Mouse (Mus musculus) neural tube, embryonic 10.5 days (tissue): ENCODE data around the gene Wnt11.
A peak's percentile ranks its signal among the peaks of the same experiment; 100 is the strongest.

Source experiments
- DNase-seq: peaks from one replicate; pipeline ENCODE4 v3.0.0-alpha.2; 2017; ENCODE audit warnings: low spot score; ENCODE audit errors: extremely low spot score

Wnt11 gene

GRCm38 (mm10) chr7:98828052-98828451 is 6.9 kb upstream of the Wnt11 start:
- DNase-seq: no peak

DNA sequence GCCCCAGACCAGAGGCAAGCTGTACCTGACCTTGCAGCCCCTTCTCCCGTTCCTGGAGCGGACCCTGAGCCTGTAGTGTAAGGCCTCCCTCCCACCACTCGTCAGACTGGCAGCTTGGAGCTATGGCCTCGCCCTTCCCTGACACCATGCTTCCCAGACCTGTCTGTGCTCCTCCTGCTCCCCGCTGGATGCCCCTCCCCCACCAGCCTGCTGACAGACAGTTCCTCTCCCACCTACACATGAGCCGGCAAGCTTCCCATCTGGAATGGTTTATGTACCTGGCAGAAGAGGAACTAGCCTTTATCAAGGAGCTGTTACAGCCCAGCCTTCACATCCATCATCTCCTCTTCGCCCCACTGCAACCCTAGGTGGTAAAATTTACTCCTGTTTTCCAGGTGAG is 6.0 kb upstream of the Wnt11 start:
- no peak for DNase-seq

DNA sequence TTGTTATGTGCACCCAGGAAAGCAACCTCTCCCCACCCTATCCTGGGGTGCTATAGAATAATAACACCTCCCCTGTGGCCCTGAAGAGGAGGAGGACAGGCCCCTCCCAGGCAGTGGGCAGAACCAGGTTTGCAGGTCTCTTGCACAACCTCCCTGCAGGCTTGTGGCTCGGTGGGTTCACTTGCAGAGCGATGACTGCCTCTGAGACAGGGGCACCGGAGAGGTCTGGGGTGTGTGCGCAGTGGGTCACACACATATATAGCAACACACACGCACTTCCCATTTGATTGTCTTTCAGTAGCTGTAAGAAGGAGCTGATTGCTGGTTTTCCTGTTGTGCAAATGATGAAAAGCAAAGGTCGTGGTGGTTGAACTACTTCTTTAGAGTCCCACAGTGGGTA is 3.6 kb upstream of the Wnt11 start:
- no peak for DNase-seq

GRCm38 (mm10) chr7:98835519-98836441 is 868 bp downstream of the Wnt11 start:
- peak; percentile 68 for DNase-seq

- peak; percentile 71 for DNase-seq
These were observed 1.7 kb downstream of the Wnt11 start for GRCm38 (mm10) chr7:98836646-98837045.

DNA sequence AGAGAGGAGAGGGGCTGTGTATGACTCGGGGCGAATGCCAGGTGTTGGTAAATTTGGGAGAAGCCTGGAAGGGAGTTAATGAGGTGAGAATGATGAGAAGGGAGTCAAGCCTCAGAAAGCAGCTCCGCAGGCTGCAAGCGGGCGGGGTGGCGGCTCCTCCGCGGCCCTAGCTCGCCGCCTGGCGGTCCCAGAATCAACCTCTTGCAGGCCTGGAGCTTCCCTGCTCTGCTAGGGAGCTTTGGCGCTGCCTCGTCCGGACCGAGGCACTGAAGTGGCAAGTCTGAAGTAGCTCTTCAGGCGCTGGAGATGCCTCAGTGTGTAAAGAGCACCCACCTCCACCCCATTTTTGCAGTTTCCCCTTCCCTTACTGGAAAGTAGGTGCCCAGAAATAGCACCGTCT is 3.0 kb downstream of the Wnt11 start:
- DNase-seq: peak; percentile 85

- peak; percentile 83 for DNase-seq
These were observed 3.8 kb downstream of the Wnt11 start for GRCm38 (mm10) chr7:98838729-98839141.

- peak; percentile 52 for DNase-seq
These were observed 4.4 kb downstream of the Wnt11 start for GRCm38 (mm10) chr7:98839312-98839711.

GRCm38 (mm10) chr7:98840771-98841170 is 5.9 kb downstream of the Wnt11 start:
- no peak for DNase-seq

DNA sequence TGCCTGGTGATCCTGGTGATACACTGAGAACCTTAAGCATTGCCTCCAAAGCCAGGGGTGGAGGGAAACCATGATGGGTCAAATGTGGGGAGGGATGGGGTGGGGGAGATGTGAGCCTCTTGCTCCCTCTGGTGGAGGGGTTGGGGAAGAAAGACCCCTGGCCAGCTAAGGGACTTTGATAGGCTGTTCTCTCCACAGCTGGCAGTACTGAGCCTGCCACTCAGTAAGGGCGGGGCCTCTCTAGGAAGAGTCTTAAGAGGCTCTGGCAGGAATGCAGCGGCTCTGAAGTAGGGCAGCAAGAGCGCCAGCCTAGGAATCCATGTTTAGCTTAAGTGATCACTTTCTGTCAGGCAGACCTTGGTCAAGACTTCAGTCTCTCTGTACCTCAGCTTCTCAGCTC is 6.9 kb downstream of the Wnt11 start:
- DNase-seq: no peak

DNA sequence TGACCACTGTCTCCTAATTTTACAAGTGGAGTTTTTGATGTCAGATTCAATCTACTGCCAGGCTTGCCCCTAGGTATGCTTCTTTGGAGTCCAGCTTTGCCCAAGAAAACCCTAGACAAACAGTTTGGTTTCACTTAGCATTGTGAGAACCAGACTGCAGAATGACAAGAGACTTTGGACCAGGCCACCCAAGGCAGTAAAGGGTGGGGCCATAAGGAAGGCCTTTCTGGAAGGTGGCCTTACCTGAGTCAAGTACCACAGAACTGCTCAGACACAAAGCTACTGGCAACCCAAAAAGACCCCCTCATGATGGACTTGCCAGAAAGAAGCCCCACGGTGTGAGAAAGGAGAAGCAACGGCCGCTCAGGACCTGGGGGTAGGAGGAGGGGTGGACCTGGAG is 8.1 kb downstream of the Wnt11 start:
- no peak for DNase-seq

DNA sequence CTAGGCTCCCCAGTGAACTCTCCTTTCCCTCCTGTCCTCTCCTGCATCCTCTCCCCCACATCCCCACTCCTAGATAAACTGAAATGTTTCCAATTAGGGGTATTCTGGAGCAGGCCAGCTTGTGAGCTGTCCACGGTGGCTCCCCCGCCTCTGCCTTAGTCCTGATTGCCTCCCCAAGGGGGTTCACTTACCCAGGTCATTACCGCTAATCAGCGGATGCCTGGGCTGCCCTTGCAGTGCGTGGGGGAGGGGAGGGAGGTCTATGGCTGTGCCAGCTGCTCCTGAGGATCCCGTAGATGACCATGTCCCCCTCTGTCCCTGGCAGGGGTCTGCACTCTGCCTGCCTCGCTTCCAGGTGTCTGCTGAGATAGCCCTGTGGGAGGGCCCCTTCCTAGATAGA is 8.7 kb downstream of the Wnt11 start:
- no peak for DNase-seq

GRCm38 (mm10) chr7:98848899-98849640 is 14.2 kb downstream of the Wnt11 start:
- no peak for DNase-seq

DNA sequence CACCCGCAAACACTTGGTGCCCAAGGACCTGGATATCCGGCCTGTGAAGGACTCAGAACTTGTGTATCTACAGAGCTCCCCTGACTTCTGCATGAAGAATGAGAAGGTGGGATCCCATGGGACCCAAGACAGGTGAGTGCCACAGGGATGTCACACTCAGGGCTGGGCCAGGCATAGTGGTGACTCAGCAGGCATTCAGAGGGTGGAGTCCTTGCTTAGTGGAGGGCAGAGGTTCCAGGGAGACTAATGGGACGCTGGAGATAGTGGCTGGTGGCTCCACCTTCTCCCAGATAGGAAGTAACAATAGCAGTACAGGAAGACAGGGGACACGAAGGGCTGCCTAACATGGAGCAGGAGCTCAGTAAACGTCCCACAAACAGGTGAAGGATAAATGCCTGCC is 15.5 kb downstream of the Wnt11 start:
- no peak for DNase-seq

- DNase-seq: no peak
These were observed 16.3 kb downstream of the Wnt11 start for GRCm38 (mm10) chr7:98851220-98851619.

- no peak for DNase-seq
These were observed 18.2 kb downstream of the Wnt11 start for GRCm38 (mm10) chr7:98852950-98853650.

DNA sequence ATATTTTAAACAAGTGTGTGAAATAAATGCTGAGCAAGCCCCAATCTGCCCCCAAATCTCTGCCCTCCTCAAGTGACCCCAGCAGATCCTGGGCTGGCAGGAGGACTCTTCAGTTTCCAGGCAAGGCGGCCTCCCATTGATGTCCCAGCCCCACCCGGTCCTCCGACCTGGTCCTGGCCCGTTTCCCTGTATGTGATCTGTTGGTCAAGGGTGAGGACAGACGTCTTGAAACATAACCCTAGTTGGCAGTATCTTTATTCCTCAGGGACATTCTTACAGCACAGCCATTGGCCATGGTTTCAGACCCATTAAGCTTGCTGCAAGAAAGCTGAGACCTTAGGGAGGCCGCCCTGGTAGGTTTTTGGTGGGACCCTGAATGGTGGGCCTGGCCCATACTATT is 18.9 kb downstream of the Wnt11 start:
- no peak for DNase-seq

DNA sequence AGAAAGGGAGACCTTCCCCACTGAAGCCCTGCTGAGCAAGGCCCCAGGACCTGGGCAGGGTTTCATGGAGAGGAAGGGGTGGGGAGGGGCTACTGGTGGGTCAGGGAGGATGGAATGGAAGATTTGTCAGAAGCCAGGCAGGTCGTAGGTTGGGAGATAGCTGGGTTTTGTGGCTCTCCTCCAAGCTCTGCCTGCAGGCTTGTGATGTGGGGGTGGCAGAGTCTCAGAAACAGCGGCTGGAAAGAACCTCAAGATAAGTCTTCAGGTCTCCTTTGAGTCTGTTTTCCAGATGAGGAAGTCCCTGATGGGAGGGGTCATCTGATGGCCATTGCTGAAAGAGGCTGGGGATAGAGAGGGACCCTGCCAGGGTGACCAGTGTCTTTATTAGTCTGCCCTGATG is 20.5 kb downstream of the Wnt11 start:
- DNase-seq: no peak

GRCm38 (mm10) chr7:98856128-98856527 is 21.2 kb downstream of the Wnt11 start:
- DNase-seq: no peak

DNA sequence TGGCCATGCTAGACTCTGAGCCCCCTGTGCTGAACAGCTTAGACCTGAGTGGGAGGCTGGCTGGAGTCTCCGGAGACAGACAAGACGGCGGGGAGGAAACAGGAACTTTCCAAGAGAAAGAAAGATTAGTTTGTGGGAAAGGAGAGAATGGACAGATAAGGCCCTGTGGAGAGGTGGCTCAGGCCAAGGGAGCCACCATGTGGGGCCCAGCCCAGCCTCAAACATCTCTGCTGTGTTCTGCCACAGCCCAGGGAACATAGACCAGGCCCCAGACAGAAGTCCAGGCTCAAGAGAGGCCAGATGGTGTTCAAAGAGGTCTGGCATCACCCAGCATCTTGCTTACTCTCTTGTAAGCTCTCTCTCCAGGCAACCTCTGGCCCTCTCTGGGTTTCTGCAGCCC is 22.2 kb downstream of the Wnt11 start:
- no peak for DNase-seq

DNA sequence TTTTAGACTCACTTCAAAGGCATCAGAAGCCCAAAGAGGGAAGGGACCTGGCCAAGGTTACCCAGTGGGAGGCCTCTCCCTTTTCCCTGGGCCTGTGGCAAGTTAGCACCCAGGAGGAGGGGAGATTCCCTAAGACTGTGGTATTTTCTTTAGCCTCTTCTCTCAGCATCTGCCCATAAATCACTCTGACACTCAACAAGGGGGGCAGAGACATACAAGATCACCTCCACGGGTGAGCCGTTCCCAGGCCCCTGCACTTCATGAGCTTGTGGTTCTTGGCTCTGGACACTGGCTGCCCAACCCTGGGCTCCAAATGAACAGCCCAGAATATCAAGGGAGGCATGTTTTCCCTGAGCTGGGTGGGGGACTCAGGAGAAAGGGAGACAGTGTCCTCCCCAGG is 26.1 kb downstream of the Wnt11 start:
- no peak for DNase-seq

DNA sequence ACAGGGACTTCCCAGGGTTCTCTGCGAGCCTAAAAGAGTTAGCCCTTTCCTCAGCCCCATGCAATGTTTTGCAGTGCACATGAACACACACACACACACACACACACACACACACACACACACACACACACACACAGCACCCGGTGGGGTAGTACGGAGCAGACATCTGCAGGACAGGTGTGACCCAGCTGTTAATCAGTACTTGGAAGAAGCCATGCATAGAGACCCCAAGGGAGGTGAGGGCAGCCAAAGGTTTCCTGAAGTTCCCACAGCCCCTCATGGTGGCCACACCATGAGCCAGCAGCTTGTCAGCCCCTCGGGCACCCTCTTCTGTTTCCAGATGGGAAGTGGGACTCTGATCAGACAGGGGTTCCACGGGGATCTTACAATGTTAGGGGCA is 28.1 kb downstream of the Wnt11 start:
- no peak for DNase-seq
